Comparison of ENCODE assay signal across 13 mouse cellular contexts in genomic region chr12:80070534-80071287, GRCm38 (mm10). TPM values are rescaled to one million over a fixed set of nuclear protein-coding genes. Genes with fewer than 3 reads are reported as not detected.
DNase-seq lines count a peak whose midpoint lies in the region; ATAC-seq lines count a peak whose summit lies in the region.
"Had no signal": no experiment of that assay in that cellular context is flagged by ENCODE, and none has a peak within 500 bp of the region (broad histone marks: within the 10 kb centered on the region; RNA-seq: fewer than 3 reads in every experiment).

No protein-coding gene starts in this region.

- H3K9ac ChIP-seq in kidney, embryonic 14.5 days (ENCODE audit: low read depth, low read length), result no peak overlapping the region
- H3K9ac ChIP-seq in forebrain, embryonic 12.5 days, result no peak overlapping the region

- no peak overlapping the region for H3K4me3 ChIP-seq in kidney, embryonic 14.5 days (ENCODE audit: low read length)
- H3K4me3 ChIP-seq in forebrain, embryonic 12.5 days (replicated peaks), result no peak overlapping the region
- H3K4me3 ChIP-seq: erythroblast, embryonic 14.5 days; midbrain, embryonic 10.5 days had no signal

- H3K36me3 ChIP-seq in kidney, embryonic 14.5 days (ENCODE audit: control insufficient read depth, insufficient read depth, low read length), result no peaks in the 10 kb centered on the region
- H3K36me3 ChIP-seq in forebrain, embryonic 12.5 days (replicated peaks), result no peaks in the 10 kb centered on the region
- H3K36me3 ChIP-seq: midbrain, embryonic 10.5 days had no signal

- H3K9me3 ChIP-seq in kidney, embryonic 14.5 days (ENCODE audit: control insufficient read depth, low read length), result no peaks in the 10 kb centered on the region
- H3K9me3 ChIP-seq in forebrain, embryonic 12.5 days, result no peaks in the 10 kb centered on the region
- H3K9me3 ChIP-seq: midbrain, embryonic 10.5 days had no signal

- 33% methylated on average over 8 of the region's 8 CpGs for WGBS in kidney, embryonic 14.5 days
- WGBS in forebrain, embryonic 12.5 days, result 19% methylated on average over 8 of the region's 8 CpGs

- H3K27ac ChIP-seq in kidney, embryonic 14.5 days (ENCODE audit: low read depth, low read length), result no peak overlapping the region
- H3K27ac ChIP-seq in forebrain, embryonic 12.5 days, result no peak overlapping the region
- H3K27ac ChIP-seq: midbrain, embryonic 10.5 days had no signal

- H3K4me1 ChIP-seq in kidney, embryonic 14.5 days (ENCODE audit: control insufficient read depth, insufficient read depth, low read length), result no peaks in the 10 kb centered on the region
- peaks cover 21% of the 10 kb centered on the region for H3K4me1 ChIP-seq in forebrain, embryonic 12.5 days

- DNase-seq in kidney, postnatal 10 days, result no peak
- DNase-seq in CD4-positive, CD25-positive, alpha-beta regulatory T cell, adult 2 months (ENCODE audit: low read depth, low spot score), result peak; percentile 72
- no peak for DNase-seq in layer of hippocampus, adult 9-10 months (ENCODE audit: low spot score)
- DNase-seq in adrenal gland, postnatal 36 days, result no peak
- DNase-seq: gastrocnemius, postnatal 10 days; lung, adult 18-20 months; thymus, postnatal 36 days had no signal

- no peak overlapping the region for H3K4me2 ChIP-seq in kidney, embryonic 14.5 days (replicated peaks; ENCODE audit: low read depth, low read length)
- H3K4me2 ChIP-seq in forebrain, embryonic 12.5 days, result no peak overlapping the region

- H3K27me3 ChIP-seq in kidney, embryonic 14.5 days (ENCODE audit: control insufficient read depth, insufficient read depth, low read length), result no peaks in the 10 kb centered on the region
- H3K27me3 ChIP-seq in forebrain, embryonic 12.5 days, result no peaks in the 10 kb centered on the region

- ATAC-seq in kidney, embryonic 14.5 days (ENCODE audit: low FRiP score, low TSS enrichment), result peak; percentile 57; the same call in 1 of the 2 replicates
- peak; percentile 85 for ATAC-seq in forebrain, embryonic 12.5 days (ENCODE audit: low FRiP score)
- ATAC-seq in inflammation-experienced regulatory T-cells, adult 6 months, result peak; percentile 81
- ATAC-seq in frontal cortex, adult (ENCODE audit: low TSS enrichment), result no peak

RNA-seq across cellular contexts. Expression of gene Zfp36l1, which starts 42.1 kb away (rescaled TPM):
- polyA plus RNA-seq in kidney, embryonic 14.5 days (2014; fragmentation: Nextera tagmentation; extraction: Ambion mirVana), result 166 and 175 TPM in 2 replicates
- 91.5 and 96.5 TPM in 2 replicates for polyA plus RNA-seq in forebrain, embryonic 12.5 days (2016; fragmentation: Nextera tagmentation; extraction: Ambion mirVana)
- polyA plus RNA-seq in inflammation-experienced regulatory T-cells, adult 6 months (2017; shearing (Covaris generic)), result 100 to 1,000 TPM; 109 to 177 (median 123) TPM
- 100 to 1,000 TPM; 230 to 283 TPM for total RNA-seq in adrenal gland, postnatal 36 days (2021)
